Mouse (Mus musculus): Measurements from ENCODE around the gene Esr1. TPM values are rescaled to one million over a fixed set of nuclear protein-coding genes. Genes with fewer than 3 reads are reported as not detected.
A peak's percentile ranks its signal among the peaks of the same experiment; 100 is the strongest.

Gene Esr1
- polyA plus RNA-seq, 1 experiment = not detected

DNA sequence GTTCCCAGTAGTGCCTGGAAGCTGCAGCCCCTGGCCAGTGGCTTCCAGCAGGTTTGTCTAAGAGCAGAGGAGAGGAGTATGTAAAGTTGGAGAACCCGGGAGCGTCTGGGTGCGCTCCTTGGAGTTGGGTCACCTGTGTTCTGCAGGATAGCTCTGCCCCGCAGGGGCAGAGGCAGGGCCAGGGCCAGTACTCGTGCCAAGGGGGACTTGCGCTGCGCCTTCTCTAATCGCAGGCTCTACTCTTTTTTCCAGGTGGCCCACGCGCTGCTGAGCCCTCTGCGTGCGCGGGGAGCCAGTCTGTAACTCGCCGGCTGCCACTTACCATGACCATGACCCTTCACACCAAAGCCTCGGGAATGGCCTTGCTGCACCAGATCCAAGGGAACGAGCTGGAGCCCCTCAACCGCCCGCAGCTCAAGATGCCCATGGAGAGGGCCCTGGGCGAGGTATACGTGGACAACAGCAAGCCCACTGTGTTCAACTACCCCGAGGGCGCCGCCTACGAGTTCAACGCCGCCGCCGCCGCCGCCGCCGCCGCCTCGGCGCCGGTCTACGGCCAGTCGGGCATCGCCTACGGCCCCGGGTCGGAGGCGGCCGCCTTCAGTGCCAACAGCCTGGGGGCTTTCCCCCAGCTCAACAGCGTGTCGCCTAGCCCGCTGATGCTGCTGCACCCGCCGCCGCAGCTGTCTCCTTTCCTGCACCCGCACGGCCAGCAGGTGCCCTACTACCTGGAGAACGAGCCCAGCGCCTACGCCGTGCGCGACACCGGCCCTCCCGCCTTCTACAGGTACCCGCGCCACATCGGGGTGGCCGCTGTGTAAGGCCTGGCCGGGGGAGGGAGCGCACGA lies 100.9 kb downstream of the Esr1 start:
- Histone ChIP-seq H3K4me1 (ENCODE audit: control insufficient read depth, insufficient read depth, low read length) (no peaks in the 10 kb centered on the region), H3K27me3 (ENCODE audit: control insufficient read depth, insufficient read depth, low read length, poor library complexity, severe bottlenecking) (peaks cover 9% of the 10 kb centered on the region), H3K36me3 (ENCODE audit: control insufficient read depth, insufficient read depth, low read length, poor library complexity, severe bottlenecking) (no peaks in the 10 kb centered on the region), H3K4me3 (ENCODE audit: low read depth, low read length) (peak overlapping the region; percentile 50), H3K9ac (ENCODE audit: low read depth, poor library complexity, severe bottlenecking) (peak overlapping the region; percentile 47; the same call in 1 of the 2 replicates), H3K27ac (ENCODE audit: insufficient read depth, low read length) (no peak overlapping the region), H3K9me3 (replicated peaks; ENCODE audit: control insufficient read depth, insufficient read depth, low read length, poor library complexity, severe bottlenecking) (no peaks in the 10 kb centered on the region)
- TF ChIP-seq CTCF (IDR thresholded peaks at IDR 0.05; ENCODE audit: low read depth, low read length) (no peak), POLR2A (IDR thresholded peaks at IDR 0.05; ENCODE audit: insufficient read depth, low read length) (no peak), EP300 (IDR thresholded peaks at IDR 0.05; ENCODE audit: insufficient read depth, low read depth, low read length) (no peak)

GRCm38 (mm10) chr10:4713398-4713797 lies 102.0 kb downstream of the Esr1 start:
- Histone ChIP-seq H3K4me1 (ENCODE audit: control insufficient read depth, insufficient read depth, low read length) (no peaks in the 10 kb centered on the region), H3K36me3 (ENCODE audit: control insufficient read depth, insufficient read depth, low read length, poor library complexity, severe bottlenecking) (no peaks in the 10 kb centered on the region), H3K27me3 (ENCODE audit: control insufficient read depth, insufficient read depth, low read length, poor library complexity, severe bottlenecking) (peaks cover 9% of the 10 kb centered on the region), H3K4me3 (ENCODE audit: low read depth, low read length) (no peak overlapping the region), H3K9me3 (replicated peaks; ENCODE audit: control insufficient read depth, insufficient read depth, low read length, poor library complexity, severe bottlenecking) (no peaks in the 10 kb centered on the region), H3K27ac (ENCODE audit: insufficient read depth, low read length) (no peak overlapping the region), H3K9ac (ENCODE audit: low read depth, poor library complexity, severe bottlenecking) (no peak overlapping the region)
- TF ChIP-seq CTCF (IDR thresholded peaks at IDR 0.05; ENCODE audit: low read depth, low read length) = no peak
- TF ChIP-seq POLR2A (IDR thresholded peaks at IDR 0.05; ENCODE audit: insufficient read depth, low read length) = no peak
- no peak for TF ChIP-seq EP300 (IDR thresholded peaks at IDR 0.05; ENCODE audit: insufficient read depth, low read depth, low read length)

GRCm38 (mm10) chr10:4724851-4725250 lies 113.5 kb downstream of the Esr1 start:
- no peak for TF ChIP-seq POLR2A (IDR thresholded peaks at IDR 0.05; ENCODE audit: insufficient read depth, low read length)
- TF ChIP-seq CTCF (IDR thresholded peaks at IDR 0.05; ENCODE audit: low read depth, low read length) = peak; percentile 7
- TF ChIP-seq EP300 (IDR thresholded peaks at IDR 0.05; ENCODE audit: insufficient read depth, low read depth, low read length) = no peak
- no peak overlapping the region for H3K9ac ChIP-seq (ENCODE audit: low read depth, poor library complexity, severe bottlenecking)
- no peaks in the 10 kb centered on the region for H3K36me3 ChIP-seq (ENCODE audit: control insufficient read depth, insufficient read depth, low read length, poor library complexity, severe bottlenecking)
- no peaks in the 10 kb centered on the region for H3K27me3 ChIP-seq (ENCODE audit: control insufficient read depth, insufficient read depth, low read length, poor library complexity, severe bottlenecking)
- H3K27ac ChIP-seq (ENCODE audit: insufficient read depth, low read length) = no peak overlapping the region
- no peak overlapping the region for H3K4me3 ChIP-seq (ENCODE audit: low read depth, low read length)
- no peaks in the 10 kb centered on the region for H3K4me1 ChIP-seq (ENCODE audit: control insufficient read depth, insufficient read depth, low read length)
- no peaks in the 10 kb centered on the region for H3K9me3 ChIP-seq (replicated peaks; ENCODE audit: control insufficient read depth, insufficient read depth, low read length, poor library complexity, severe bottlenecking)

- H3K9ac ChIP-seq (ENCODE audit: low read depth, poor library complexity, severe bottlenecking) = no peak overlapping the region
- H3K9me3 ChIP-seq (replicated peaks; ENCODE audit: control insufficient read depth, insufficient read depth, low read length, poor library complexity, severe bottlenecking) = no peaks in the 10 kb centered on the region
- H3K27ac ChIP-seq (ENCODE audit: insufficient read depth, low read length) = no peak overlapping the region
- H3K4me3 ChIP-seq (ENCODE audit: low read depth, low read length) = no peak overlapping the region
- TF ChIP-seq EP300 (IDR thresholded peaks at IDR 0.05; ENCODE audit: insufficient read depth, low read depth, low read length) = no peak
- H3K36me3 ChIP-seq (ENCODE audit: control insufficient read depth, insufficient read depth, low read length, poor library complexity, severe bottlenecking) = no peaks in the 10 kb centered on the region
- H3K27me3 ChIP-seq (ENCODE audit: control insufficient read depth, insufficient read depth, low read length, poor library complexity, severe bottlenecking) = no peaks in the 10 kb centered on the region
- H3K4me1 ChIP-seq (ENCODE audit: control insufficient read depth, insufficient read depth, low read length) = no peaks in the 10 kb centered on the region
These were observed 114.7 kb downstream of the Esr1 start for GRCm38 (mm10) chr10:4726141-4726540.

- H3K4me3 ChIP-seq (ENCODE audit: low read depth, low read length) = no peak overlapping the region
- H3K27ac ChIP-seq (ENCODE audit: insufficient read depth, low read length) = no peak overlapping the region
- no peaks in the 10 kb centered on the region for H3K36me3 ChIP-seq (ENCODE audit: control insufficient read depth, insufficient read depth, low read length, poor library complexity, severe bottlenecking)
- TF ChIP-seq CTCF (IDR thresholded peaks at IDR 0.05; ENCODE audit: low read depth, low read length) (no peak), POLR2A (IDR thresholded peaks at IDR 0.05; ENCODE audit: insufficient read depth, low read length) (no peak), EP300 (IDR thresholded peaks at IDR 0.05; ENCODE audit: insufficient read depth, low read depth, low read length) (no peak)
- H3K9ac ChIP-seq (ENCODE audit: low read depth, poor library complexity, severe bottlenecking) = no peak overlapping the region
- H3K27me3 ChIP-seq (ENCODE audit: control insufficient read depth, insufficient read depth, low read length, poor library complexity, severe bottlenecking) = no peaks in the 10 kb centered on the region
- H3K4me1 ChIP-seq (ENCODE audit: control insufficient read depth, insufficient read depth, low read length) = no peaks in the 10 kb centered on the region
- no peaks in the 10 kb centered on the region for H3K9me3 ChIP-seq (replicated peaks; ENCODE audit: control insufficient read depth, insufficient read depth, low read length, poor library complexity, severe bottlenecking)
These were observed 120.9 kb downstream of the Esr1 start for GRCm38 (mm10) chr10:4732328-4732727.

- Histone ChIP-seq H3K4me1 (ENCODE audit: control insufficient read depth, insufficient read depth, low read length) (no peaks in the 10 kb centered on the region), H3K9me3 (replicated peaks; ENCODE audit: control insufficient read depth, insufficient read depth, low read length, poor library complexity, severe bottlenecking) (no peaks in the 10 kb centered on the region), H3K9ac (ENCODE audit: low read depth, poor library complexity, severe bottlenecking) (no peak overlapping the region), H3K27ac (ENCODE audit: insufficient read depth, low read length) (no peak overlapping the region), H3K36me3 (ENCODE audit: control insufficient read depth, insufficient read depth, low read length, poor library complexity, severe bottlenecking) (no peaks in the 10 kb centered on the region), H3K27me3 (ENCODE audit: control insufficient read depth, insufficient read depth, low read length, poor library complexity, severe bottlenecking) (no peaks in the 10 kb centered on the region), H3K4me3 (ENCODE audit: low read depth, low read length) (no peak overlapping the region)
- TF ChIP-seq EP300 (IDR thresholded peaks at IDR 0.05; ENCODE audit: insufficient read depth, low read depth, low read length) = no peak
- TF ChIP-seq CTCF (IDR thresholded peaks at IDR 0.05; ENCODE audit: low read depth, low read length) = no peak
- TF ChIP-seq POLR2A (IDR thresholded peaks at IDR 0.05; ENCODE audit: insufficient read depth, low read length) = no peak
These were observed 122.6 kb downstream of the Esr1 start for GRCm38 (mm10) chr10:4733987-4734386.
